Mouse (Mus musculus) embryonic fibroblast, embryonic 13.5 days (primary cell): ENCODE measurements at regions not wholly inside any gene's neighbourhood (a gene's known extent, or its start where the extent isn't known, plus 50 kb on each side); places are given as distances from the start of the nearest gene placed in this dataset.

Source experiments
- CTCF ChIP-seq: IDR thresholded peaks from 2 replicates; pipeline ENCODE4 v1.5.1; 2011; ENCODE audit warnings: mild to moderate bottlenecking, control low read depth, low read length, moderate library complexity, borderline replicate concordance; ENCODE audit not compliant: insufficient read depth
- POLR2A ChIP-seq: IDR thresholded peaks from 2 replicates; pipeline ENCODE4 v1.6.1; 2011; ENCODE audit warnings: low read depth, mild to moderate bottlenecking, control low read depth, low read length, moderate library complexity

DNA sequence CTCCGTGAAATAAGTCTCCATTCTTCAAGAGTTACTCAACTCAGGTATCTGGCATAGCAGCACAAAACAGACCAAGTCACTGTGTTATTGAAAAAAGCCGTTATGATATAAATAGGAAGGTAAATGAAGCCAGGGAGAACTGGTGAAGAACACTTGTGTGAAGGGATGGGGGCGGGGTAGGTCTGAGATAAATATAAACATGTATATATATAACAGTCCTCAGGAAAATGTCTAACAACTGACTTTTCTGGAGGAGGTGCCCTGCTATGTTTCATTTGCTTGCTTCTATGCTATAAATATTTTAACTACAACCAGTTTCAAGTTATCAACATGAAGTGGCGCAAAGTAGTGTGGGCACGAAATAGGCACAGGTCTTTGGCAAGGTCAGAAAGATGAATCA lies 68.3 kb upstream of the Atrnl1 start:
- TF ChIP-seq CTCF (no peak), POLR2A (no peak)
